Comparison of ENCODE assay signal across 13 mouse cellular contexts in genomic region chr15:83427294-83428163, GRCm38 (mm10). TPM values are rescaled to one million over a fixed set of nuclear protein-coding genes. Genes with fewer than 3 reads are reported as not detected.
DNase-seq lines count a peak whose midpoint lies in the region; ATAC-seq and TF ChIP-seq lines count a peak whose summit lies in the region.
"Had no signal": no experiment of that assay in that cellular context is flagged by ENCODE, and none has a peak within 500 bp of the region (broad histone marks: within the 10 kb centered on the region; RNA-seq: fewer than 3 reads in every experiment).

No protein-coding gene starts in this region.

- intact Hi-C loops in heart, postnatal 25 days (cut with DNase I), result no loop called here

- no peak for TF ChIP-seq POLR2A in CH12.LX (IDR thresholded peaks at IDR 0.05; ENCODE audit: low read depth, low read length)

- no peaks in the 10 kb centered on the region for H3K27me3 ChIP-seq in heart, postnatal 0 days (ENCODE audit: control insufficient read depth, insufficient read depth, low read length)
- H3K27me3 ChIP-seq in CH12.LX (replicated peaks), result no peaks in the 10 kb centered on the region

- H3K4me3 ChIP-seq in heart, postnatal 0 days (ENCODE audit: low read depth, low read length), result no peak overlapping the region
- no peak overlapping the region for H3K4me3 ChIP-seq in CH12.LX (replicated peaks in 1 of 3; ENCODE audit: low read depth in 2 of 3, low read length in 2 of 3, poor library complexity in 1 of 3)
- no peak overlapping the region for H3K4me3 ChIP-seq in brown adipose tissue, adult 24 weeks (ENCODE audit: insufficient read depth, low read depth, low read length)
- H3K4me3 ChIP-seq: erythroblast, embryonic 14.5 days; left cerebral cortex, adult 2 months had no signal

- 0 out of 2 replicates have a peak, but pooled peaks have one; percentile 21 for ATAC-seq in heart, postnatal 0 days (ENCODE audit: insufficient read depth, low read depth)
- peak; percentile 15 for ATAC-seq in megakaryocyte progenitor cell, adult 5-6 weeks (replicated peaks; ENCODE audit: poor library complexity)

- dilution Hi-C loops in CH12.LX (cut with MboI; ENCODE audit: extremely low pct_ligation_motif_present, extremely low pct_unique_long_range_greater_than_20kb, low sequenced_read_pairs), result no loop called here

- TF ChIP-seq RAD21 in CH12.LX (IDR thresholded peaks at IDR 0.05; ENCODE audit: low read depth, low read length), result peak; percentile 47

- peak overlapping the region; percentile 34; the same call in 1 of the 2 replicates for H3K27ac ChIP-seq in heart, postnatal 0 days (ENCODE audit: low read depth)
- H3K27ac ChIP-seq in CH12.LX (ENCODE audit: insufficient read depth, low read depth), result no peak overlapping the region
- peak overlapping the region; percentile 23; the same call in 1 of the 2 replicates for H3K27ac ChIP-seq in brown adipose tissue, adult 24 weeks (replicated peaks; ENCODE audit: low read depth, low read length)
- H3K27ac ChIP-seq: left cerebral cortex, adult 2 months had no signal

- peak; percentile 41 for TF ChIP-seq CTCF in heart, postnatal 0 days (IDR thresholded peaks at IDR 0.05; ENCODE audit: low read depth)
- TF ChIP-seq CTCF in CH12.LX (conservative IDR thresholded peaks at IDR 0.05 in 1 of 2, IDR thresholded peaks at IDR 0.05 in 1 of 2; ENCODE audit: low read depth in 2 of 2, low read length in 2 of 2), result peak in 1 of 2 experiments; percentile 47; a peak in 2 of 4 replicates

- no peaks in the 10 kb centered on the region for H3K9me3 ChIP-seq in heart, postnatal 0 days (replicated peaks; ENCODE audit: control insufficient read depth, low read length)
- no peaks in the 10 kb centered on the region for H3K9me3 ChIP-seq in CH12.LX (replicated peaks; ENCODE audit: low read length)

- TF ChIP-seq EP300 in heart, postnatal 0 days (IDR thresholded peaks at IDR 0.05; ENCODE audit: low read depth), result no peak
- no peak for TF ChIP-seq EP300 in CH12.LX (IDR thresholded peaks at IDR 0.05; ENCODE audit: low read length)

- 0 out of 2 replicates have a peak overlapping the region, but pooled peaks have one; percentile 25 for H3K9ac ChIP-seq in heart, postnatal 0 days (replicated peaks; ENCODE audit: low read depth, low read length)
- no peak overlapping the region for H3K9ac ChIP-seq in CH12.LX (ENCODE audit: insufficient read depth, low read depth)

- H3K79me2 ChIP-seq in CH12.LX (replicated peaks; ENCODE audit: control insufficient read depth, extremely low read depth, insufficient read depth, poor library complexity, severe bottlenecking), result peaks cover 26% of the 10 kb centered on the region

- no peak for DNase-seq in heart, postnatal 0 days (ENCODE audit: low spot score)
- DNase-seq in heart, postnatal 25 days (ENCODE audit: low spot score), result no peak
- DNase-seq in CH12.LX (ENCODE audit: extremely low read depth), result no peak
- no peak for DNase-seq in right cerebral cortex, postnatal 36 days (ENCODE audit: low spot score in 2 of 2)
- DNase-seq in spleen, adult 18-20 months, result no peak
- no peak for DNase-seq in ovary, adult 18-20 months (ENCODE audit: low spot score)
- DNase-seq: cerebellum, adult 8-10 months; kidney, adult 11 months; right cerebral cortex, postnatal 14 days had no signal

- no peaks in the 10 kb centered on the region for H3K36me3 ChIP-seq in heart, postnatal 0 days (replicated peaks; ENCODE audit: control insufficient read depth, insufficient read depth, low read length)
- H3K36me3 ChIP-seq in CH12.LX (replicated peaks in 1 of 2; ENCODE audit: control insufficient read depth in 1 of 2, insufficient read depth in 1 of 2, low read length in 1 of 2), result peaks cover 0 to 29% of the 10 kb centered on the region in 2 experiments

- H3K4me2 ChIP-seq in heart, postnatal 0 days (ENCODE audit: low read depth, low read length), result no peak overlapping the region
- H3K4me2 ChIP-seq in CH12.LX (ENCODE audit: insufficient read depth, low read depth, poor library complexity, severe bottlenecking), result no peak overlapping the region

- 72% methylated on average over 8 of the region's 9 CpGs for WGBS in heart, postnatal 0 days

- peaks cover 93% of the 10 kb centered on the region for H3K4me1 ChIP-seq in heart, postnatal 0 days (ENCODE audit: control insufficient read depth, insufficient read depth)
- H3K4me1 ChIP-seq in CH12.LX (ENCODE audit: control insufficient read depth in 1 of 2, insufficient read depth in 2 of 2), result peaks cover 5 to 74% of the 10 kb centered on the region in 2 experiments
- H3K4me1 ChIP-seq in brown adipose tissue, adult 24 weeks (ENCODE audit: control insufficient read depth, insufficient read depth, insufficient read length, low read length), result peaks cover 36% of the 10 kb centered on the region

- in situ Hi-C loops in CH12.LX (cut with MboI; ENCODE audit: low pct_ligation_motif_present, low pct_unique_long_range_greater_than_20kb, low sequenced_read_pairs), result no loop called here

TF ChIP-seq in CH12.LX, 34 proteins besides CTCF, POLR2A, EP300 and RAD21:
- no peak for TF ChIP-seq GABPA (IDR thresholded peaks at IDR 0.05; ENCODE audit: insufficient replicate concordance, low read depth, low read length)
- no peak for TF ChIP-seq ZKSCAN1 (IDR thresholded peaks at IDR 0.05; ENCODE audit: borderline replicate concordance, low read depth, low read length)
- no peak for TF ChIP-seq USF2 (conservative IDR thresholded peaks at IDR 0.05; ENCODE audit: low read depth, low read length)
- TF ChIP-seq SMC3 (IDR thresholded peaks at IDR 0.05; ENCODE audit: low read depth, low read length), result peak; percentile 40
- TF ChIP-seq TBP (conservative IDR thresholded peaks at IDR 0.05; ENCODE audit: low read depth, low read length), result no peak
- TF ChIP-seq ZMIZ1 (IDR thresholded peaks at IDR 0.05; ENCODE audit: low read depth, low read length), result no peak
- TF ChIP-seq NRF1 (IDR thresholded peaks at IDR 0.05; ENCODE audit: low read depth, low read length), result no peak
- no peak for TF ChIP-seq CHD2 (IDR thresholded peaks at IDR 0.05; ENCODE audit: low read length)
- TF ChIP-seq ETS1 (conservative IDR thresholded peaks at IDR 0.05; ENCODE audit: low read depth, low read length), result no peak
- TF ChIP-seq ZNF384 (IDR thresholded peaks at IDR 0.05; ENCODE audit: low read depth, low read length), result peak; percentile 82

RNA-seq across cellular contexts. Expression of gene Pacsin2, which starts 36.9 kb away (rescaled TPM):
- 65.0 and 78.0 TPM in 2 replicates for total RNA-seq in heart, postnatal 0 days (2014; rRNA removed; ENCODE audit: low replicate concordance)
- polyA plus RNA-seq in heart, postnatal 0 days (2015; fragmentation: Nextera tagmentation; extraction: Ambion mirVana), result 53.0 and 63.3 TPM in 2 replicates
- 100 to 1,000 TPM; 179 to 215 TPM for total RNA-seq in heart, postnatal 25 days (2021)
- total RNA-seq in CH12.LX (2012; rRNA removed), result 47.9 and 48.4 TPM in 2 replicates
- 53.6 and 53.7 TPM in 2 replicates for total RNA-seq in CH12.LX (2014; rRNA removed)
- 85.5 and 99.3 TPM in 2 replicates for polyA plus RNA-seq in CH12.LX (2012; ENCODE audit: insufficient read length, low read depth)
- 42.5 and 50.0 TPM in 2 replicates for polyA plus RNA-seq in brown adipose tissue, adult 24 weeks (2012; ENCODE audit: insufficient read depth, insufficient read length, missing spikeins)
- total RNA-seq in megakaryocyte progenitor cell, adult 5-6 weeks (2015), result 40.0 and 47.4 TPM in 2 replicates
- 71.7 and 101 TPM in 2 replicates for total RNA-seq in megakaryocyte progenitor cell, adult 5-6 weeks (2017)
